Mouse (Mus musculus): ENCODE measurements around the gene Olfr411. TPM values are rescaled to one million over a fixed set of nuclear protein-coding genes. Genes with fewer than 3 reads are reported as not detected.

Gene Olfr411
- polyA plus RNA-seq, 1 experiment from 2014 or later: not detected

- no peaks in the 10 kb centered on the region for H3K36me3 ChIP-seq (ENCODE audit: control insufficient read depth, insufficient read depth, low read length)
- DNase-seq (peak; percentile 85), ATAC-seq (ENCODE audit: low FRiP score, low TSS enrichment) (peak; percentile 74; the same call in 1 of the 2 replicates)
- no peaks in the 10 kb centered on the region for H3K9me3 ChIP-seq (ENCODE audit: control insufficient read depth, low read length)
- 84% methylated on average over 3 of the region's 3 CpGs for WGBS
- no peaks in the 10 kb centered on the region for H3K4me1 ChIP-seq (ENCODE audit: control insufficient read depth, insufficient read depth, low read length)
- no peak overlapping the region for H3K4me3 ChIP-seq (replicated peaks; ENCODE audit: low read depth, low read length)
- no peak overlapping the region for H3K9ac ChIP-seq (replicated peaks; ENCODE audit: low read length)
- no peak overlapping the region for H3K4me2 ChIP-seq (ENCODE audit: low read length)
- H3K27ac ChIP-seq (replicated peaks; ENCODE audit: low read depth, low read length): no peak overlapping the region
- H3K27me3 ChIP-seq (ENCODE audit: control insufficient read depth, insufficient read depth, low read length): no peaks in the 10 kb centered on the region
These were observed 24.4 kb upstream of the Olfr411 start for GRCm38 (mm10) chr11:74376847-74377246.

GRCm38 (mm10) chr11:74371393-74372100, 19.1 kb upstream of the Olfr411 start:
- WGBS: 11% methylated on average over 22 of the region's 22 CpGs
- H3K4me2 ChIP-seq (ENCODE audit: low read length): 0 out of 2 replicates have a peak overlapping the region, but pooled peaks have one; percentile 15
- no peak; the same call in 1 of the 2 replicates for ATAC-seq (ENCODE audit: low FRiP score, low TSS enrichment)

GRCm38 (mm10) chr11:74361769-74362168, 9.3 kb upstream of the Olfr411 start, which contains the start of gene Olfr412:
Gene Olfr412, plus strand, starts transcription at chr11:74362069.
- Histone ChIP-seq H3K27ac (replicated peaks; ENCODE audit: low read depth, low read length) (no peak within 1 kb of the TSS), H3K4me3 (replicated peaks; ENCODE audit: low read depth, low read length) (no peak within 1 kb of the TSS), H3K4me1 (ENCODE audit: control insufficient read depth, insufficient read depth, low read length) (no peaks in the 10 kb centered on the region), H3K9ac (replicated peaks; ENCODE audit: low read length) (no peak within 1 kb of the TSS), H3K4me2 (ENCODE audit: low read length) (no peak within 1 kb of the TSS), H3K27me3 (ENCODE audit: control insufficient read depth, insufficient read depth, low read length) (no peaks in the 10 kb centered on the region), H3K9me3 (ENCODE audit: control insufficient read depth, low read length) (0 out of 2 replicates have a peak, but pooled peaks cover 6% of the 10 kb centered on the region), H3K36me3 (ENCODE audit: control insufficient read depth, insufficient read depth, low read length) (no peaks in the 10 kb centered on the region)
- DNase-seq: no peak
- no peak for ATAC-seq (ENCODE audit: low FRiP score, low TSS enrichment)
- 80% methylated on average over 1 of the region's 1 CpGs for WGBS

More at GRCm38 (mm10) chr11:74371393-74372100, 19.1 kb upstream of the Olfr411 start:
- Histone ChIP-seq H3K4me3 (replicated peaks; ENCODE audit: low read depth, low read length) (no peak overlapping the region), H3K27ac (replicated peaks; ENCODE audit: low read depth, low read length) (no peak overlapping the region), H3K4me1 (ENCODE audit: control insufficient read depth, insufficient read depth, low read length) (no peaks in the 10 kb centered on the region), H3K9ac (replicated peaks; ENCODE audit: low read length) (no peak overlapping the region), H3K9me3 (ENCODE audit: control insufficient read depth, low read length) (no peaks in the 10 kb centered on the region), H3K36me3 (ENCODE audit: control insufficient read depth, insufficient read depth, low read length) (no peaks in the 10 kb centered on the region), H3K27me3 (ENCODE audit: control insufficient read depth, insufficient read depth, low read length) (no peaks in the 10 kb centered on the region; the same call in 1 of the 2 replicates)
- DNase-seq: peak; percentile 91

- Histone ChIP-seq H3K9ac (replicated peaks; ENCODE audit: low read length) (no peak within 1 kb of the TSS), H3K27me3 (ENCODE audit: control insufficient read depth, insufficient read depth, low read length) (no peaks in the 10 kb centered on the region), H3K9me3 (ENCODE audit: control insufficient read depth, low read length) (no peaks in the 10 kb centered on the region), H3K4me1 (ENCODE audit: control insufficient read depth, insufficient read depth, low read length) (no peaks in the 10 kb centered on the region), H3K4me2 (ENCODE audit: low read length) (no peak within 1 kb of the TSS), H3K36me3 (ENCODE audit: control insufficient read depth, insufficient read depth, low read length) (no peaks in the 10 kb centered on the region), H3K27ac (replicated peaks; ENCODE audit: low read depth, low read length) (no peak within 1 kb of the TSS), H3K4me3 (replicated peaks; ENCODE audit: low read depth, low read length) (no peak within 1 kb of the TSS)
- no peak for DNase-seq
- no peak for ATAC-seq (ENCODE audit: low FRiP score, low TSS enrichment)
- 86% methylated on average over 6 of the region's 6 CpGs for WGBS
These were observed 14.5 kb downstream of the Olfr411 start, which contains the start of gene Olfr410 for GRCm38 (mm10) chr11:74337931-74338330. Gene Olfr410, minus strand, starts transcription at chr11:74338031.

- Histone ChIP-seq H3K27ac (replicated peaks; ENCODE audit: low read depth, low read length) (no peak overlapping the region), H3K9ac (replicated peaks; ENCODE audit: low read length) (no peak overlapping the region), H3K9me3 (ENCODE audit: control insufficient read depth, low read length) (no peaks in the 10 kb centered on the region), H3K36me3 (ENCODE audit: control insufficient read depth, insufficient read depth, low read length) (no peaks in the 10 kb centered on the region), H3K4me3 (replicated peaks; ENCODE audit: low read depth, low read length) (no peak overlapping the region), H3K4me2 (ENCODE audit: low read length) (no peak overlapping the region), H3K4me1 (ENCODE audit: control insufficient read depth, insufficient read depth, low read length) (no peaks in the 10 kb centered on the region), H3K27me3 (ENCODE audit: control insufficient read depth, insufficient read depth, low read length) (no peaks in the 10 kb centered on the region)
- DNase-seq (no peak), ATAC-seq (ENCODE audit: low FRiP score, low TSS enrichment) (no peak)
These were observed 23.7 kb downstream of the Olfr411 start for GRCm38 (mm10) chr11:74328781-74329180.

GRCm38 (mm10) chr11:74326044-74326443, 26.4 kb downstream of the Olfr411 start:
- no peak for ATAC-seq (ENCODE audit: low FRiP score, low TSS enrichment)
- DNase-seq: no peak
- Histone ChIP-seq H3K27me3 (ENCODE audit: control insufficient read depth, insufficient read depth, low read length) (no peaks in the 10 kb centered on the region), H3K4me1 (ENCODE audit: control insufficient read depth, insufficient read depth, low read length) (no peaks in the 10 kb centered on the region), H3K36me3 (ENCODE audit: control insufficient read depth, insufficient read depth, low read length) (no peaks in the 10 kb centered on the region), H3K4me2 (ENCODE audit: low read length) (no peak overlapping the region), H3K9me3 (ENCODE audit: control insufficient read depth, low read length) (no peaks in the 10 kb centered on the region), H3K27ac (replicated peaks; ENCODE audit: low read depth, low read length) (no peak overlapping the region), H3K9ac (replicated peaks; ENCODE audit: low read length) (no peak overlapping the region), H3K4me3 (replicated peaks; ENCODE audit: low read depth, low read length) (no peak overlapping the region)
- WGBS: 77% methylated on average over 2 of the region's 2 CpGs

Other genes with a start within 250 kb of the Olfr411 start
- gene Olfr401, start 238.9 kb downstream of the Olfr411 start, polyA plus RNA-seq (2014; fragmentation: Nextera tagmentation; extraction: Ambion mirVana): not detected in 2 replicates
- not detected in 2 replicates for gene Olfr402, start 199.1 kb downstream of the Olfr411 start, polyA plus RNA-seq (2014; fragmentation: Nextera tagmentation; extraction: Ambion mirVana)
- gene Olfr403, start 166.4 kb downstream of the Olfr411 start, polyA plus RNA-seq (2014; fragmentation: Nextera tagmentation; extraction: Ambion mirVana): not detected in 2 replicates
- not detected in 2 replicates for gene Olfr43, start 141.3 kb downstream of the Olfr411 start, polyA plus RNA-seq (2014; fragmentation: Nextera tagmentation; extraction: Ambion mirVana)
- not detected in 2 replicates for gene Olfr406, start 92.8 kb downstream of the Olfr411 start, polyA plus RNA-seq (2014; fragmentation: Nextera tagmentation; extraction: Ambion mirVana)
- not detected in 2 replicates for gene Olfr59, start 68.9 kb downstream of the Olfr411 start, polyA plus RNA-seq (2014; fragmentation: Nextera tagmentation; extraction: Ambion mirVana)
- not detected in 2 replicates for gene Olfr410, start 14.6 kb downstream of the Olfr411 start, polyA plus RNA-seq (2014; fragmentation: Nextera tagmentation; extraction: Ambion mirVana)
- gene Olfr412, start 9.4 kb upstream of the Olfr411 start, polyA plus RNA-seq (2014; fragmentation: Nextera tagmentation; extraction: Ambion mirVana): not detected in 2 replicates

Measured in midbrain, embryonic 14.5 days (tissue).